ENCODE assay signal across 23 mouse cellular contexts in genomic region chr4:119300761-119301160, GRCm38 (mm10). TPM values are rescaled to one million over a fixed set of nuclear protein-coding genes. Genes with fewer than 3 reads are reported as not detected.
DNase-seq lines count a peak whose midpoint lies in the region; ATAC-seq lines count a peak whose summit lies in the region.
"Had no signal": no experiment of that assay in that cellular context is flagged by ENCODE, and none has a peak within 500 bp of the region (broad histone marks: within the 10 kb centered on the region; RNA-seq: fewer than 3 reads in every experiment).

No protein-coding gene starts in this region.

- peak; percentile 59 to 79 for DNase-seq in adrenal gland, adult (ENCODE audit: inconsistent age in 2 of 2, low spot score in 1 of 2)
- DNase-seq in adrenal gland, postnatal 4 days (ENCODE audit: low spot score in 2 of 2), result no peak
- peak; percentile 24 for DNase-seq in adrenal gland, adult 8-10 months
- DNase-seq in adrenal gland, postnatal 25 days, result no peak
- peak; percentile 17 for DNase-seq in adrenal gland, postnatal 10 days
- peak; percentile 28 to 37 for DNase-seq in adrenal gland, postnatal 36 days
- no peak for DNase-seq in gastrocnemius, postnatal 10 days
- DNase-seq: B cell, adult 2 months; cerebellum, adult 11 months; cerebellum, adult 18-20 months; cerebellum, adult 9-10 months; cerebellum, postnatal 10 days; cerebellum, postnatal 25 days had no signal

- no peak overlapping the region for H3K27ac ChIP-seq in forebrain, embryonic 16.5 days (ENCODE audit: low read length)
- H3K27ac ChIP-seq: embryonic facial prominence, embryonic 10.5 days; embryonic facial prominence, embryonic 12.5 days; forebrain, embryonic 13.5 days; forebrain, embryonic 15.5 days had no signal

- H3K9me3 ChIP-seq in forebrain, embryonic 16.5 days (ENCODE audit: control insufficient read depth, low read length), result no peaks in the 10 kb centered on the region
- H3K9me3 ChIP-seq: embryonic facial prominence, embryonic 10.5 days; embryonic facial prominence, embryonic 12.5 days; forebrain, embryonic 13.5 days; forebrain, embryonic 15.5 days; G1E had no signal

- H3K27me3 ChIP-seq in forebrain, embryonic 16.5 days (replicated peaks; ENCODE audit: control insufficient read depth, insufficient read depth, low read length), result no peaks in the 10 kb centered on the region
- H3K27me3 ChIP-seq: CH12.LX; embryonic facial prominence, embryonic 12.5 days; forebrain, embryonic 13.5 days; forebrain, embryonic 15.5 days; Patski had no signal

- H3K9ac ChIP-seq in forebrain, embryonic 16.5 days (replicated peaks; ENCODE audit: low read depth, low read length), result no peak overlapping the region
- H3K9ac ChIP-seq: embryonic facial prominence, embryonic 12.5 days; forebrain, embryonic 13.5 days; forebrain, embryonic 15.5 days had no signal

- no peak overlapping the region for H3K4me3 ChIP-seq in forebrain, embryonic 16.5 days (replicated peaks; ENCODE audit: low read length)
- H3K4me3 ChIP-seq: embryonic facial prominence, embryonic 10.5 days; embryonic facial prominence, embryonic 12.5 days; forebrain, embryonic 13.5 days; forebrain, embryonic 15.5 days had no signal

- no peak for ATAC-seq in forebrain, embryonic 16.5 days
- ATAC-seq: activated CD4-positive, CD25-positive, alpha-beta regulatory T cell, adult 4 months; CD4-positive, CD25-positive, alpha-beta regulatory T cell, adult 4 months; forebrain, embryonic 13.5 days; forebrain, embryonic 15.5 days; Patski had no signal

- H3K4me2 ChIP-seq in forebrain, embryonic 16.5 days (ENCODE audit: low read length), result no peak overlapping the region
- H3K4me2 ChIP-seq: embryonic facial prominence, embryonic 12.5 days; forebrain, embryonic 13.5 days; forebrain, embryonic 15.5 days had no signal

- no peaks in the 10 kb centered on the region for H3K4me1 ChIP-seq in forebrain, embryonic 16.5 days (replicated peaks; ENCODE audit: control insufficient read depth, insufficient read depth, low read length)
- H3K4me1 ChIP-seq: forebrain, embryonic 13.5 days had no signal

- 96% methylated on average over 3 of the region's 3 CpGs for WGBS in forebrain, embryonic 16.5 days

- H3K36me3 ChIP-seq in forebrain, embryonic 16.5 days (ENCODE audit: control insufficient read depth, insufficient read depth), result no peaks in the 10 kb centered on the region
- H3K36me3 ChIP-seq: embryonic facial prominence, embryonic 12.5 days; forebrain, embryonic 15.5 days had no signal

RNA-seq across cellular contexts. Expression of gene Ybx1, which starts 6.4 kb away (rescaled TPM):
- total RNA-seq in adrenal gland, postnatal 4 days (2021), result 100 to 1,000 TPM; 555 to 590 TPM
- total RNA-seq in adrenal gland, adult 8-10 months (2022), result 100 to 1,000 TPM; 443 to 619 (median 512) TPM
- 585 and 731 TPM in 2 replicates for total RNA-seq in adrenal gland, postnatal 25 days (2021)
- total RNA-seq in adrenal gland, postnatal 10 days (2021), result 100 to 1,000 TPM; 521 to 559 TPM
- total RNA-seq in adrenal gland, postnatal 36 days (2021), result 100 to 1,000 TPM; 639 to 803 TPM
- 731 and 789 TPM in 2 replicates for polyA plus RNA-seq in forebrain, embryonic 16.5 days (2015; fragmentation: Nextera tagmentation; extraction: Ambion mirVana)
- 100 to 1,000 TPM; 547 to 553 TPM for total RNA-seq in gastrocnemius, postnatal 10 days (2021)

RNA-seq across cellular contexts. Expression of gene Ppih, which starts 19.6 kb away (rescaled TPM):
- 10 to 100 TPM; 32.9 to 33.4 TPM for total RNA-seq in adrenal gland, postnatal 4 days (2021)
- 10 to 100 TPM; 17.7 to 25.4 (median 24.3) TPM for total RNA-seq in adrenal gland, adult 8-10 months (2022)
- total RNA-seq in adrenal gland, postnatal 25 days (2021), result 14.1 and 26.4 TPM in 2 replicates
- 10 to 100 TPM; 20.3 to 26.3 TPM for total RNA-seq in adrenal gland, postnatal 10 days (2021)
- 10 to 100 TPM; 20.0 to 20.3 TPM for total RNA-seq in adrenal gland, postnatal 36 days (2021)
- 60.5 and 63.3 TPM in 2 replicates for polyA plus RNA-seq in forebrain, embryonic 16.5 days (2015; fragmentation: Nextera tagmentation; extraction: Ambion mirVana)
- total RNA-seq in gastrocnemius, postnatal 10 days (2021), result 10 to 100 TPM; 15.2 to 15.4 TPM

RNA-seq across cellular contexts. Expression of gene Cldn19, which starts 45.5 kb away (rescaled TPM):
- total RNA-seq in adrenal gland, postnatal 4 days (2021), result 1 to 10 TPM in 1 of 2 experiments, under 1 TPM in 1; 0.45 to 8.8 TPM
- under 1 TPM in 3 of 4 experiments, not detected in 1; 0.06 to 0.40 (median 0.28) TPM for total RNA-seq in adrenal gland, adult 8-10 months (2022)
- 0.21 TPM in 1 of 2 replicates, not detected in the other for total RNA-seq in adrenal gland, postnatal 25 days (2021)
- total RNA-seq in adrenal gland, postnatal 10 days (2021), result under 1 TPM; 0.54 to 0.64 TPM
- total RNA-seq in adrenal gland, postnatal 36 days (2021), result under 1 TPM in 1 of 2 experiments, not detected in 1; 0.13 TPM
- 0.08 and 0.09 TPM in 2 replicates for polyA plus RNA-seq in forebrain, embryonic 16.5 days (2015; fragmentation: Nextera tagmentation; extraction: Ambion mirVana)
- total RNA-seq in gastrocnemius, postnatal 10 days (2021), result 10 to 100 TPM; 12.8 to 17.0 TPM
- total RNA-seq: CH12.LX had no signal
- polyA plus RNA-seq: activated CD4-positive, CD25-positive, alpha-beta regulatory T cell, adult 4 months; CD4-positive, CD25-positive, alpha-beta regulatory T cell, adult 4 months; embryonic facial prominence, embryonic 10.5 days; G1E had no signal

Comparison
In these comparisons a context has a peak if more than half of its experiments do, and no peak if none do; other contexts are left out.
1. DNase-seq: peak in adrenal gland, adult (2 of 2), adrenal gland, adult 8-10 months (single experiment), adrenal gland, postnatal 10 days (single experiment) and adrenal gland, postnatal 36 days (2 of 2); none in adrenal gland, postnatal 4 days (0 of 2), adrenal gland, postnatal 25 days (single experiment) and gastrocnemius, postnatal 10 days (single experiment).